Comparison of ENCODE assay signal across 8 mouse cellular contexts in the genomic region with DNA sequence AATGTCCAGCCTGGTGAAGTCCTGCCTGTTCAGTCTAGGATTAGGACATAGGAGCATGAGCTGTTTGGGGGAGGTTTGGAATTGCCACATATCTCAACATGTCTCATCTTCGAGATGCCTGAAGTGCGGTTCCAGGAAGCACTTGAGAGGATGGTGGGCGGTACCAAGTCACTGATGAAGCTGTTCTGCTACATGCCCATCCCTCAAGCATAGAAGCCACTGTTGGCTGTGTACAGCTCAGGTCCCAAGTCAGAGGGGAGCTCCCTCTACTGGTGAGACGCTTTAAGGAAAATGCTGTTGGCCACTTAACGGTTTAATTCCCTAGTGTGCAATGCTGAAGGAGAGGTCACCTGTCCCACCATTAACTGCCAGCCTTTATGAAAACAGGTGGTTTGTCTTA. TPM values are rescaled to one million over a fixed set of nuclear protein-coding genes. Genes with fewer than 3 reads are reported as not detected.
DNase-seq lines count a peak whose midpoint lies in the region; ATAC-seq and TF ChIP-seq lines count a peak whose summit lies in the region.

No protein-coding gene starts in this region.

- DNase-seq in testis, postnatal 14 days (ENCODE audit: low spot score) = no peak
- peak; percentile 42 for DNase-seq in cerebellum, adult 8-10 months
- DNase-seq in frontal cortex, postnatal 10 days (ENCODE audit: low spot score in 2 of 2) = peak; percentile 23 to 41
- peak; percentile 60 for DNase-seq in liver, adult 2 months (ENCODE audit: extremely low read depth, low read depth, low spot score)
- DNase-seq in testis, postnatal 10 days (ENCODE audit: low spot score) = peak; percentile 56

- H3K27me3 ChIP-seq in testis, adult 2 months (ENCODE audit: control insufficient read depth, insufficient read depth, low read length) = no peaks in the 10 kb centered on the region
- H3K27me3 ChIP-seq in intestine, postnatal 0 days (replicated peaks; ENCODE audit: control insufficient read depth, insufficient read depth, low read length) = no peaks in the 10 kb centered on the region
- no peaks in the 10 kb centered on the region for H3K27me3 ChIP-seq in liver, adult 2 months (ENCODE audit: control insufficient read depth, insufficient read depth, low read length)

- peak; percentile 34 for ATAC-seq in intestine, postnatal 0 days
- ATAC-seq in monocyte, adult 5-6 weeks (replicated peaks; ENCODE audit: insufficient number of reproducible peaks, low FRiP score, low TSS enrichment, poor library complexity, severe bottlenecking) = peak; percentile 72

- H3K4me2 ChIP-seq in intestine, postnatal 0 days (replicated peaks; ENCODE audit: low read depth) = no peak overlapping the region

- H3K36me3 ChIP-seq in testis, adult 2 months (ENCODE audit: control insufficient read depth, insufficient read depth, low read length) = no peaks in the 10 kb centered on the region
- H3K36me3 ChIP-seq in intestine, postnatal 0 days (ENCODE audit: control insufficient read depth, insufficient read depth) = 0 out of 2 replicates have a peak, but pooled peaks cover 5% of the 10 kb centered on the region
- peaks cover 9% of the 10 kb centered on the region for H3K36me3 ChIP-seq in liver, adult 2 months (ENCODE audit: control insufficient read depth, insufficient read depth, low read length)

- 10% methylated on average over 5 of the region's 5 CpGs for WGBS in intestine, postnatal 0 days
- 25% methylated on average over 5 of the region's 5 CpGs for WGBS in liver, adult 2 months

- TF ChIP-seq CTCF in testis, adult 2 months (IDR thresholded peaks at IDR 0.05; ENCODE audit: control insufficient read depth, insufficient read depth, insufficient replicate concordance, low read depth, low read length) = peak; percentile 52; the same call in 1 of the 2 replicates
- peak; percentile 96 for TF ChIP-seq CTCF in intestine, postnatal 0 days (IDR thresholded peaks at IDR 0.05; ENCODE audit: low read depth)
- peak; percentile 74 for TF ChIP-seq CTCF in liver, adult 2 months (IDR thresholded peaks at IDR 0.05; ENCODE audit: low read depth, low read length)

- H3K27ac ChIP-seq in testis, adult 2 months (ENCODE audit: control insufficient read depth, insufficient read depth, low read depth, low read length) = no peak overlapping the region
- no peak overlapping the region for H3K27ac ChIP-seq in intestine, postnatal 0 days (ENCODE audit: low read depth, low read length)
- no peak overlapping the region for H3K27ac ChIP-seq in liver, adult 2 months (replicated peaks; ENCODE audit: insufficient read depth, low read depth, low read length)

- H3K79me2 ChIP-seq in liver, adult 2 months (ENCODE audit: control insufficient read depth, insufficient read depth, low read length) = peaks cover 22% of the 10 kb centered on the region

- H3K9me3 ChIP-seq in intestine, postnatal 0 days (ENCODE audit: control insufficient read depth) = no peaks in the 10 kb centered on the region

- no peaks in the 10 kb centered on the region for H3K4me1 ChIP-seq in testis, adult 2 months (ENCODE audit: control insufficient read depth, insufficient read depth, low read length)
- peaks cover 3% of the 10 kb centered on the region; the same call in 1 of the 2 replicates for H3K4me1 ChIP-seq in intestine, postnatal 0 days (replicated peaks; ENCODE audit: control insufficient read depth, insufficient read depth, low read length)
- peaks cover 24% of the 10 kb centered on the region for H3K4me1 ChIP-seq in liver, adult 2 months (ENCODE audit: control insufficient read depth, insufficient read depth, low read length)

- no peak for TF ChIP-seq POLR2A in testis, adult 2 months (IDR thresholded peaks at IDR 0.05; ENCODE audit: control insufficient read depth, low read depth, low read length)
- TF ChIP-seq POLR2A in liver, adult 2 months (IDR thresholded peaks at IDR 0.05; ENCODE audit: extremely low read depth, insufficient read depth, low read length) = no peak

- peak overlapping the region; percentile 6; the same call in 1 of the 2 replicates for H3K4me3 ChIP-seq in testis, adult 2 months (ENCODE audit: control insufficient read depth, low read depth, low read length)
- no peak overlapping the region for H3K4me3 ChIP-seq in intestine, postnatal 0 days (ENCODE audit: low read depth, low read length)
- H3K4me3 ChIP-seq in liver, adult 2 months (ENCODE audit: insufficient read depth, low read depth, low read length) = no peak overlapping the region

- H3K9ac ChIP-seq in intestine, postnatal 0 days (ENCODE audit: low read depth, low read length) = no peak overlapping the region
- H3K9ac ChIP-seq in liver, adult 2 months (ENCODE audit: low read depth, low read length) = no peak overlapping the region

RNA-seq across cellular contexts. Expression of a gene that starts 11.3 kb away (rescaled TPM):
- polyA plus RNA-seq in testis, adult 2 months (2012; rRNA removed) = 38.0 and 63.9 TPM in 2 replicates
- 116 and 117 TPM in 2 replicates for polyA plus RNA-seq in intestine, postnatal 0 days (2015; fragmentation: Nextera tagmentation; extraction: Ambion mirVana)
- 79.5 and 96.6 TPM in 2 replicates for total RNA-seq in liver, adult 2 months (2014; rRNA removed)
- polyA plus RNA-seq in liver, adult 2 months (2012; rRNA removed) = 62.1 and 73.2 TPM in 2 replicates
- 93.7 to 108 TPM (median 100 TPM) in 3 replicates for total RNA-seq in monocyte, adult 5-6 weeks (2017)

RNA-seq across cellular contexts. Expression of a gene that starts 49.8 kb away (rescaled TPM):
- 12.8 and 16.8 TPM in 2 replicates for polyA plus RNA-seq in testis, adult 2 months (2012; rRNA removed)
- 12.7 and 13.1 TPM in 2 replicates for polyA plus RNA-seq in intestine, postnatal 0 days (2015; fragmentation: Nextera tagmentation; extraction: Ambion mirVana)
- 15.9 and 17.8 TPM in 2 replicates for total RNA-seq in liver, adult 2 months (2014; rRNA removed)
- polyA plus RNA-seq in liver, adult 2 months (2012; rRNA removed) = 4.7 and 5.8 TPM in 2 replicates
- 118 to 143 TPM (median 119 TPM) in 3 replicates for total RNA-seq in monocyte, adult 5-6 weeks (2017)
